Mouse (Mus musculus) limb, embryonic 11.5 days (tissue): Measurements from ENCODE around the gene Sh3bp4. TPM values are rescaled to one million over a fixed set of nuclear protein-coding genes. Genes with fewer than 3 reads are reported as not detected.

Experiments used
- ATAC-seq: fragments of 200-750 bp; cut with Nextera tagmentation; 2 replicates; pipeline ENCODE4 v1.8.0; 2017; ENCODE audit warnings: low read depth; ENCODE audit not compliant: insufficient number of reproducible peaks, low FRiP score, low TSS enrichment
- DNase-seq: peaks from one replicate; pipeline ENCODE4 v3.0.0-alpha.2; 2015; ENCODE audit warnings: low spot score
- H3K27ac ChIP-seq: fragments of 300-500 bp; sonication (generic); replicated peaks from 2 replicates; pipeline ENCODE4 v1.5.1; 2014; ENCODE audit warnings: low read depth, mild to moderate bottlenecking, low read length
- H3K27me3 ChIP-seq: fragments of 300-500 bp; sonication (generic); 2 replicates; pipeline ENCODE4 v1.6.1; 2014; ENCODE audit warnings: mild to moderate bottlenecking, low read length, mixed read lengths; ENCODE audit not compliant: control insufficient read depth, insufficient read depth
- H3K36me3 ChIP-seq: fragments of 300-500 bp; sonication (generic); 2 replicates; pipeline ENCODE4 v1.6.1; 2014; ENCODE audit warnings: mild to moderate bottlenecking, low read length, moderate library complexity, mixed read lengths; ENCODE audit not compliant: control insufficient read depth, insufficient read depth
- H3K4me1 ChIP-seq: fragments of 300-500 bp; sonication (generic); 2 replicates; pipeline ENCODE4 v1.6.1; 2014; ENCODE audit warnings: low read length, mixed read lengths; ENCODE audit not compliant: control insufficient read depth, insufficient read depth
- H3K4me2 ChIP-seq: fragments of 300-500 bp; sonication (generic); 2 replicates; pipeline ENCODE4 v1.6.1; 2014; ENCODE audit warnings: low read depth, mild to moderate bottlenecking, moderate library complexity; ENCODE audit not compliant: severe bottlenecking
- H3K4me3 ChIP-seq: fragments of 300-500 bp; sonication (generic); 2 replicates; pipeline ENCODE4 v1.5.1; 2014; ENCODE audit warnings: low read depth, low read length
- H3K9ac ChIP-seq: fragments of 300-500 bp; sonication (generic); 2 replicates; pipeline ENCODE4 v1.6.1; 2014; ENCODE audit warnings: mild to moderate bottlenecking, low read length
- H3K9me3 ChIP-seq: fragments of 300-500 bp; sonication (generic); 2 replicates; pipeline ENCODE4 v1.6.1; 2016; ENCODE audit warnings: low read length; ENCODE audit not compliant: control insufficient read depth
- WGBS: fragments of 180-500 bp; shearing (Covaris S2); extraction: QIAGEN DNeasy Blood & Tissue Kit; methylation state at CpG from one replicate; pipeline ENCODE4 v1.1.7; 2014; 5-methylcytosine and 5-hydroxymethylcytosine counted together
- polyA plus RNA-seq: library from polyadenylated mRNA; unstranded; fragments of >200 nt; fragmentation: Nextera tagmentation; extraction: Ambion mirVana; gene quantifications from 2 replicates; pipeline ENCODE4 v1.2.1, GENCODE M21; 2014

Gene Sh3bp4
- polyA plus RNA-seq, 1 experiment from 2014 or later = 20.6 TPM

GRCm38 (mm10) chr1:89039836-89040235 is 30.4 kb upstream of the Sh3bp4 start:
- no peak overlapping the region for H3K4me2 ChIP-seq
- no peak overlapping the region for H3K9ac ChIP-seq
- no peak overlapping the region for H3K4me3 ChIP-seq
- 6% methylated on average over 2 of the region's 2 CpGs for WGBS
- H3K4me1 ChIP-seq = peaks cover 6% of the 10 kb centered on the region; the same call in 1 of the 2 replicates
- DNase-seq (peak; percentile 40), ATAC-seq (no peak)
- no peak overlapping the region for H3K27ac ChIP-seq
- no peaks in the 10 kb centered on the region for H3K36me3 ChIP-seq
- H3K27me3 ChIP-seq = no peaks in the 10 kb centered on the region
- H3K9me3 ChIP-seq = no peaks in the 10 kb centered on the region

GRCm38 (mm10) chr1:89041290-89041689 is 28.9 kb upstream of the Sh3bp4 start:
- no peak overlapping the region for H3K9ac ChIP-seq
- no peak overlapping the region for H3K27ac ChIP-seq
- H3K4me3 ChIP-seq = no peak overlapping the region
- peaks cover 6% of the 10 kb centered on the region; the same call in 1 of the 2 replicates for H3K4me1 ChIP-seq
- H3K9me3 ChIP-seq = no peaks in the 10 kb centered on the region
- DNase-seq (no peak), ATAC-seq (no peak)
- no peak overlapping the region for H3K4me2 ChIP-seq
- WGBS = 63% methylated on average over 5 of the region's 5 CpGs
- no peaks in the 10 kb centered on the region for H3K36me3 ChIP-seq
- H3K27me3 ChIP-seq = no peaks in the 10 kb centered on the region

GRCm38 (mm10) chr1:89042081-89042480 is 28.1 kb upstream of the Sh3bp4 start:
- DNase-seq (no peak), ATAC-seq (no peak)
- no peaks in the 10 kb centered on the region for H3K27me3 ChIP-seq
- no peak overlapping the region for H3K27ac ChIP-seq
- H3K4me3 ChIP-seq = no peak overlapping the region
- no peak overlapping the region for H3K9ac ChIP-seq
- peaks cover 6% of the 10 kb centered on the region; the same call in 1 of the 2 replicates for H3K4me1 ChIP-seq
- H3K4me2 ChIP-seq = no peak overlapping the region
- 90% methylated on average over 4 of the region's 4 CpGs for WGBS
- no peaks in the 10 kb centered on the region for H3K9me3 ChIP-seq
- no peaks in the 10 kb centered on the region for H3K36me3 ChIP-seq

- H3K27me3 ChIP-seq = no peaks in the 10 kb centered on the region
- no peak overlapping the region for H3K4me3 ChIP-seq
- H3K4me1 ChIP-seq = peaks cover 6% of the 10 kb centered on the region; the same call in 1 of the 2 replicates
- 89% methylated on average over 10 of the region's 10 CpGs for WGBS
- no peak overlapping the region for H3K9ac ChIP-seq
- ATAC-seq (no peak), DNase-seq (no peak)
- H3K36me3 ChIP-seq = no peaks in the 10 kb centered on the region
- H3K27ac ChIP-seq = no peak overlapping the region
- H3K9me3 ChIP-seq = no peaks in the 10 kb centered on the region
- H3K4me2 ChIP-seq = no peak overlapping the region
Measured at GRCm38 (mm10) chr1:89042956-89043355, 27.3 kb upstream of the Sh3bp4 start.

GRCm38 (mm10) chr1:89045403-89045802 is 24.8 kb upstream of the Sh3bp4 start:
- DNase-seq (no peak), ATAC-seq (no peak)
- 91% methylated on average over 8 of the region's 8 CpGs for WGBS

GRCm38 (mm10) chr1:89049506-89049905 is 20.7 kb upstream of the Sh3bp4 start:
- H3K9ac ChIP-seq = no peak overlapping the region
- no peak overlapping the region for H3K4me3 ChIP-seq
- H3K36me3 ChIP-seq = no peaks in the 10 kb centered on the region
- H3K4me2 ChIP-seq = no peak overlapping the region
- ATAC-seq (no peak), DNase-seq (no peak)
- no peak overlapping the region for H3K27ac ChIP-seq
- H3K27me3 ChIP-seq = no peaks in the 10 kb centered on the region
- no peaks in the 10 kb centered on the region for H3K9me3 ChIP-seq
- H3K4me1 ChIP-seq = no peaks in the 10 kb centered on the region
- WGBS = 84% methylated on average over 4 of the region's 4 CpGs

More at GRCm38 (mm10) chr1:89045403-89045802, 24.8 kb upstream of the Sh3bp4 start:
- no peak overlapping the region for H3K9ac ChIP-seq
- H3K4me2 ChIP-seq = no peak overlapping the region
- no peak overlapping the region for H3K27ac ChIP-seq
- no peaks in the 10 kb centered on the region for H3K9me3 ChIP-seq
- H3K27me3 ChIP-seq = no peaks in the 10 kb centered on the region
- H3K4me1 ChIP-seq = no peaks in the 10 kb centered on the region
- no peaks in the 10 kb centered on the region for H3K36me3 ChIP-seq
- H3K4me3 ChIP-seq = no peak overlapping the region

GRCm38 (mm10) chr1:89056175-89056574 is 14.0 kb upstream of the Sh3bp4 start:
- no peak overlapping the region for H3K4me3 ChIP-seq
- no peaks in the 10 kb centered on the region for H3K4me1 ChIP-seq
- ATAC-seq (no peak), DNase-seq (no peak)
- no peak overlapping the region for H3K27ac ChIP-seq
- no peak overlapping the region for H3K4me2 ChIP-seq
- H3K27me3 ChIP-seq = no peaks in the 10 kb centered on the region
- no peaks in the 10 kb centered on the region for H3K36me3 ChIP-seq
- no peak overlapping the region for H3K9ac ChIP-seq
- 0 out of 2 replicates have a peak, but pooled peaks cover 5% of the 10 kb centered on the region for H3K9me3 ChIP-seq
- 52% methylated on average over 1 of the region's 1 CpGs for WGBS

GRCm38 (mm10) chr1:89057430-89057829 is 12.8 kb upstream of the Sh3bp4 start:
- DNase-seq = no peak
- Histone ChIP-seq H3K4me3 (no peak overlapping the region), H3K9me3 (0 out of 2 replicates have a peak, but pooled peaks cover 5% of the 10 kb centered on the region), H3K27me3 (no peaks in the 10 kb centered on the region), H3K9ac (no peak overlapping the region), H3K36me3 (no peaks in the 10 kb centered on the region), H3K4me2 (no peak overlapping the region), H3K27ac (no peak overlapping the region), H3K4me1 (no peaks in the 10 kb centered on the region)
- 84% methylated on average over 3 of the region's 3 CpGs for WGBS
- no peak for ATAC-seq

GRCm38 (mm10) chr1:89058011-89058410 is 12.2 kb upstream of the Sh3bp4 start:
- Histone ChIP-seq H3K9me3 (0 out of 2 replicates have a peak, but pooled peaks cover 5% of the 10 kb centered on the region), H3K27ac (no peak overlapping the region), H3K4me2 (no peak overlapping the region), H3K36me3 (no peaks in the 10 kb centered on the region), H3K4me1 (no peaks in the 10 kb centered on the region), H3K4me3 (no peak overlapping the region), H3K9ac (no peak overlapping the region), H3K27me3 (no peaks in the 10 kb centered on the region)
- 89% methylated on average over 1 of the region's 1 CpGs for WGBS
- ATAC-seq (no peak), DNase-seq (no peak)
